Mouse (Mus musculus): ENCODE measurements around the gene Gm11214. TPM values are rescaled to one million over a fixed set of nuclear protein-coding genes. Genes with fewer than 3 reads are reported as not detected.

Gm11214 gene
- 0.49 TPM in 1 of 2 replicates, not detected in the other for polyA plus RNA-seq (2015; fragmentation: Nextera tagmentation; extraction: Ambion mirVana)

GRCm38 (mm10) chr4:63663279-63663678 lies at the start of gene Gm11214:
Gm11214 (minus strand) TSS chr4:63663379.
- WGBS: 88% methylated on average over 6 of the region's 6 CpGs
- no peak within 1 kb of the TSS for H3K4me2 ChIP-seq (ENCODE audit: low read depth, low read length)
- H3K27ac ChIP-seq (ENCODE audit: low read length): no peak within 1 kb of the TSS
- ATAC-seq (replicated peaks; ENCODE audit: extremely low read depth, insufficient read depth, low FRiP score): no peak
- H3K9ac ChIP-seq (ENCODE audit: low read length): no peak within 1 kb of the TSS
- H3K4me3 ChIP-seq (ENCODE audit: low read length): no peak within 1 kb of the TSS
- H3K4me1 ChIP-seq (ENCODE audit: control insufficient read depth, insufficient read depth, low read length): no peaks in the 10 kb centered on the region
- H3K9me3 ChIP-seq (replicated peaks; ENCODE audit: control insufficient read depth, low read length): no peaks in the 10 kb centered on the region
- H3K27me3 ChIP-seq (ENCODE audit: control insufficient read depth, insufficient read depth, low read length): no peaks in the 10 kb centered on the region
- H3K36me3 ChIP-seq (ENCODE audit: control insufficient read depth, insufficient read depth): no peaks in the 10 kb centered on the region

- Histone ChIP-seq H3K4me2 (ENCODE audit: low read depth, low read length) (no peak overlapping the region), H3K36me3 (ENCODE audit: control insufficient read depth, insufficient read depth) (no peaks in the 10 kb centered on the region), H3K9me3 (replicated peaks; ENCODE audit: control insufficient read depth, low read length) (no peaks in the 10 kb centered on the region), H3K4me1 (ENCODE audit: control insufficient read depth, insufficient read depth, low read length) (no peaks in the 10 kb centered on the region), H3K4me3 (ENCODE audit: low read length) (no peak overlapping the region), H3K9ac (ENCODE audit: low read length) (no peak overlapping the region), H3K27me3 (ENCODE audit: control insufficient read depth, insufficient read depth, low read length) (no peaks in the 10 kb centered on the region), H3K27ac (ENCODE audit: low read length) (no peak overlapping the region)
- ATAC-seq (replicated peaks; ENCODE audit: extremely low read depth, insufficient read depth, low FRiP score): no peak
- 74% methylated on average over 5 of the region's 5 CpGs for WGBS
Observed at GRCm38 (mm10) chr4:63711886-63712285, 48.7 kb upstream of the Gm11214 start.

- no peak overlapping the region for H3K27ac ChIP-seq (ENCODE audit: low read length)
- no peak for ATAC-seq (replicated peaks; ENCODE audit: extremely low read depth, insufficient read depth, low FRiP score)
- no peak overlapping the region for H3K4me3 ChIP-seq (ENCODE audit: low read length)
- no peaks in the 10 kb centered on the region for H3K9me3 ChIP-seq (replicated peaks; ENCODE audit: control insufficient read depth, low read length)
- no peak overlapping the region for H3K9ac ChIP-seq (ENCODE audit: low read length)
- no peaks in the 10 kb centered on the region for H3K4me1 ChIP-seq (ENCODE audit: control insufficient read depth, insufficient read depth, low read length)
- no peaks in the 10 kb centered on the region for H3K36me3 ChIP-seq (ENCODE audit: control insufficient read depth, insufficient read depth)
- no peak overlapping the region for H3K4me2 ChIP-seq (ENCODE audit: low read depth, low read length)
- WGBS: 81% methylated on average over 8 of the region's 8 CpGs
- no peaks in the 10 kb centered on the region for H3K27me3 ChIP-seq (ENCODE audit: control insufficient read depth, insufficient read depth, low read length)
Observed at GRCm38 (mm10) chr4:63710431-63711220, 47.4 kb upstream of the Gm11214 start.

- H3K4me3 ChIP-seq (ENCODE audit: low read length): no peak overlapping the region
- no peak overlapping the region for H3K4me2 ChIP-seq (ENCODE audit: low read depth, low read length)
- H3K4me1 ChIP-seq (ENCODE audit: control insufficient read depth, insufficient read depth, low read length): no peaks in the 10 kb centered on the region
- no peak overlapping the region for H3K27ac ChIP-seq (ENCODE audit: low read length)
- no peaks in the 10 kb centered on the region for H3K27me3 ChIP-seq (ENCODE audit: control insufficient read depth, insufficient read depth, low read length)
- WGBS: 82% methylated on average over 1 of the region's 1 CpGs
- no peaks in the 10 kb centered on the region for H3K9me3 ChIP-seq (replicated peaks; ENCODE audit: control insufficient read depth, low read length)
- ATAC-seq (replicated peaks; ENCODE audit: extremely low read depth, insufficient read depth, low FRiP score): no peak
- no peaks in the 10 kb centered on the region for H3K36me3 ChIP-seq (ENCODE audit: control insufficient read depth, insufficient read depth)
- H3K9ac ChIP-seq (ENCODE audit: low read length): no peak overlapping the region
Observed at GRCm38 (mm10) chr4:63706279-63706971, 43.2 kb upstream of the Gm11214 start.

GRCm38 (mm10) chr4:63704232-63704631 lies 41.1 kb upstream of the Gm11214 start:
- Histone ChIP-seq H3K27ac (ENCODE audit: low read length) (no peak overlapping the region), H3K27me3 (ENCODE audit: control insufficient read depth, insufficient read depth, low read length) (no peaks in the 10 kb centered on the region), H3K4me1 (ENCODE audit: control insufficient read depth, insufficient read depth, low read length) (no peaks in the 10 kb centered on the region), H3K4me3 (ENCODE audit: low read length) (no peak overlapping the region), H3K4me2 (ENCODE audit: low read depth, low read length) (no peak overlapping the region), H3K36me3 (ENCODE audit: control insufficient read depth, insufficient read depth) (no peaks in the 10 kb centered on the region), H3K9ac (ENCODE audit: low read length) (no peak overlapping the region), H3K9me3 (replicated peaks; ENCODE audit: control insufficient read depth, low read length) (no peaks in the 10 kb centered on the region)
- 68% methylated on average over 5 of the region's 5 CpGs for WGBS
- no peak for ATAC-seq (replicated peaks; ENCODE audit: extremely low read depth, insufficient read depth, low FRiP score)

- 84% methylated on average over 2 of the region's 2 CpGs for WGBS
- H3K27ac ChIP-seq (ENCODE audit: low read length): no peak overlapping the region
- H3K4me1 ChIP-seq (ENCODE audit: control insufficient read depth, insufficient read depth, low read length): no peaks in the 10 kb centered on the region
- ATAC-seq (replicated peaks; ENCODE audit: extremely low read depth, insufficient read depth, low FRiP score): no peak
- no peak overlapping the region for H3K9ac ChIP-seq (ENCODE audit: low read length)
- no peaks in the 10 kb centered on the region for H3K9me3 ChIP-seq (replicated peaks; ENCODE audit: control insufficient read depth, low read length)
- H3K27me3 ChIP-seq (ENCODE audit: control insufficient read depth, insufficient read depth, low read length): no peaks in the 10 kb centered on the region
- H3K4me3 ChIP-seq (ENCODE audit: low read length): no peak overlapping the region
- H3K36me3 ChIP-seq (ENCODE audit: control insufficient read depth, insufficient read depth): no peaks in the 10 kb centered on the region
- no peak overlapping the region for H3K4me2 ChIP-seq (ENCODE audit: low read depth, low read length)
Observed at GRCm38 (mm10) chr4:63703686-63704085, 40.5 kb upstream of the Gm11214 start.

- Histone ChIP-seq H3K27ac (ENCODE audit: low read length) (no peak overlapping the region), H3K9me3 (replicated peaks; ENCODE audit: control insufficient read depth, low read length) (no peaks in the 10 kb centered on the region), H3K9ac (ENCODE audit: low read length) (no peak overlapping the region), H3K27me3 (ENCODE audit: control insufficient read depth, insufficient read depth, low read length) (no peaks in the 10 kb centered on the region), H3K36me3 (ENCODE audit: control insufficient read depth, insufficient read depth) (no peaks in the 10 kb centered on the region), H3K4me2 (ENCODE audit: low read depth, low read length) (no peak overlapping the region), H3K4me1 (ENCODE audit: control insufficient read depth, insufficient read depth, low read length) (no peaks in the 10 kb centered on the region), H3K4me3 (ENCODE audit: low read length) (no peak overlapping the region)
- no peak for ATAC-seq (replicated peaks; ENCODE audit: extremely low read depth, insufficient read depth, low FRiP score)
- 85% methylated on average over 4 of the region's 4 CpGs for WGBS
Observed at GRCm38 (mm10) chr4:63702006-63702704, 39.0 kb upstream of the Gm11214 start.

GRCm38 (mm10) chr4:63699749-63700148 lies 36.6 kb upstream of the Gm11214 start:
- Histone ChIP-seq H3K27ac (ENCODE audit: low read length) (no peak overlapping the region), H3K4me2 (ENCODE audit: low read depth, low read length) (no peak overlapping the region), H3K4me3 (ENCODE audit: low read length) (no peak overlapping the region), H3K9me3 (replicated peaks; ENCODE audit: control insufficient read depth, low read length) (no peaks in the 10 kb centered on the region), H3K9ac (ENCODE audit: low read length) (no peak overlapping the region), H3K4me1 (ENCODE audit: control insufficient read depth, insufficient read depth, low read length) (no peaks in the 10 kb centered on the region), H3K36me3 (ENCODE audit: control insufficient read depth, insufficient read depth) (no peaks in the 10 kb centered on the region), H3K27me3 (ENCODE audit: control insufficient read depth, insufficient read depth, low read length) (no peaks in the 10 kb centered on the region)
- WGBS: 63% methylated on average over 3 of the region's 3 CpGs
- ATAC-seq (replicated peaks; ENCODE audit: extremely low read depth, insufficient read depth, low FRiP score): no peak

- Histone ChIP-seq H3K9ac (ENCODE audit: low read length) (no peak overlapping the region), H3K4me3 (ENCODE audit: low read length) (no peak overlapping the region), H3K4me1 (ENCODE audit: control insufficient read depth, insufficient read depth, low read length) (no peaks in the 10 kb centered on the region), H3K36me3 (ENCODE audit: control insufficient read depth, insufficient read depth) (no peaks in the 10 kb centered on the region), H3K27ac (ENCODE audit: low read length) (no peak overlapping the region), H3K4me2 (ENCODE audit: low read depth, low read length) (no peak overlapping the region), H3K9me3 (replicated peaks; ENCODE audit: control insufficient read depth, low read length) (no peaks in the 10 kb centered on the region), H3K27me3 (ENCODE audit: control insufficient read depth, insufficient read depth, low read length) (no peaks in the 10 kb centered on the region)
- WGBS: 78% methylated on average over 4 of the region's 4 CpGs
- ATAC-seq (replicated peaks; ENCODE audit: extremely low read depth, insufficient read depth, low FRiP score): no peak
Observed at GRCm38 (mm10) chr4:63696921-63697320, 33.7 kb upstream of the Gm11214 start.
